9 mouse cellular contexts compared by ENCODE assay signal in the genomic region with DNA sequence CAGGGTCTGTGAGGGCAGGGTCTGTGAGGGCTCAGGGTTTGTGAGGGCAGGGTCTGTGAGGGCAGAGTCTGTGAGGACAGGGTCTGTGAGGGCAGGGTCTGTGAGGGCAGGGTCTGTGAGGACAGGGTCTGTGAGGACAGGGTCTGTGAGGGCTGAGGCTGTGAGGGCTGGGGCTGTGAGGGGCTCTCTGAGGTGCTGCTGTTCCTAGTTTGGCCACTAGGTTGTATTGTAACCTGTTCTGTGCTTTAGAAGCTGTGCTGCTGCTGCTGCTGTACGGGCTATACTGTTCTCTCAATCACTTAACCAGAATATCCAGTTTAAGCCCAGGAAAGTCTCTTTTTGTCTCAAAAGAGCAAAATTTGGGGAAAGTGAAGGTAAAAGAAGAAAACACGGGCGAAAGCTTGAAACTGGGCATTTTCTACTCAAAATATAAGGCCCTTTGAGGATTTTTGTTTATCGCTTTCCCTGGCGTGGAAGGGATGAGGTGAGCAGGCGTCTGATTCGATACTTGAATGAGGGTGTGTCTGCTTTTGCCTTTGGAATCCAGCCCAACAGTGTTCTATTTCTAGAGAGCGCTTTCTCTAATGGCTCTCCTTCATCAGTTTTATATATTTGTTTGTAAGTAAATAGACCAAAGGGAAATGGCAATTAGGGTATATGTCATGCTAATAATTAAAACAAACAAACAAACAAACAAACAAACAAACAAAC.
A peak's percentile ranks its signal among the peaks of the same experiment; 100 is the strongest.
DNase-seq lines count a peak whose midpoint lies in the region; ATAC-seq and TF ChIP-seq lines count a peak whose summit lies in the region.
"Had no signal": no experiment of that assay in that cellular context is flagged by ENCODE, and none has a peak within 500 bp of the region (broad histone marks: within the 10 kb centered on the region; RNA-seq: fewer than 3 reads in every experiment).

No protein-coding gene starts in this region.

- no peak overlapping the region for H3K27ac ChIP-seq in gastrocnemius, adult 2 months
- no peak overlapping the region for H3K27ac ChIP-seq in forebrain, embryonic 12.5 days
- H3K27ac ChIP-seq in midbrain, embryonic 11.5 days (ENCODE audit: low read depth, low read length) = peak overlapping the region; percentile 40; the same call in 1 of the 2 replicates
- H3K27ac ChIP-seq: liver, embryonic 13.5 days had no signal

- H3K4me1 ChIP-seq in forebrain, embryonic 12.5 days = peaks cover 10% of the 10 kb centered on the region; the same call in 1 of the 2 replicates
- peaks cover 3% of the 10 kb centered on the region; the same call in 1 of the 2 replicates for H3K4me1 ChIP-seq in midbrain, embryonic 11.5 days (ENCODE audit: control insufficient read depth, insufficient read depth, low read length)
- H3K4me1 ChIP-seq: liver, embryonic 13.5 days had no signal

- DNase-seq in gastrocnemius, adult 2 months = no peak
- DNase-seq in gastrocnemius, adult 8-10 months (ENCODE audit: low spot score in 2 of 2) = no peak
- DNase-seq in WW6 (ENCODE audit: low read depth, low spot score) = peak; percentile 65
- peak; percentile 34 for DNase-seq in induced T-regulatory cell, adult 2 months (ENCODE audit: low read depth)
- DNase-seq in midbrain, embryonic 11.5 days (ENCODE audit: low spot score, missing footprints) = peak; percentile 97
- DNase-seq in thymus, postnatal 36 days = peak; percentile 51 to 57
- DNase-seq in gastrocnemius, postnatal 25 days = no peak
- DNase-seq: liver, embryonic 13.5 days had no signal

- H3K4me2 ChIP-seq in forebrain, embryonic 12.5 days = peak overlapping the region; percentile 31; the same call in 1 of the 2 replicates
- peak overlapping the region; percentile 19; the same call in 1 of the 2 replicates for H3K4me2 ChIP-seq in midbrain, embryonic 11.5 days
- H3K4me2 ChIP-seq: liver, embryonic 13.5 days had no signal

- intact Hi-C loops in gastrocnemius, adult 2 months (cut with DNase I) = loop anchor here (10.0 kb wide), 1 partner anchor 211 kb away; no protein-coding TSS in a partner anchor

- 34% methylated on average over 8 of the region's 8 CpGs for WGBS in forebrain, embryonic 12.5 days
- WGBS in midbrain, embryonic 11.5 days = 43% methylated on average over 8 of the region's 8 CpGs

- H3K9ac ChIP-seq in forebrain, embryonic 12.5 days = no peak overlapping the region
- no peak overlapping the region for H3K9ac ChIP-seq in midbrain, embryonic 11.5 days (ENCODE audit: low read length)
- H3K9ac ChIP-seq: liver, embryonic 13.5 days had no signal

- peak overlapping the region; percentile 53 for H3K4me3 ChIP-seq in gastrocnemius, adult 2 months
- no peak overlapping the region for H3K4me3 ChIP-seq in forebrain, embryonic 12.5 days (replicated peaks)
- H3K4me3 ChIP-seq in midbrain, embryonic 11.5 days (ENCODE audit: low read depth, low read length) = no peak overlapping the region
- H3K4me3 ChIP-seq: liver, embryonic 13.5 days had no signal

- no peaks in the 10 kb centered on the region for H3K27me3 ChIP-seq in forebrain, embryonic 12.5 days
- H3K27me3 ChIP-seq in midbrain, embryonic 11.5 days (ENCODE audit: control insufficient read depth, insufficient read depth, low read length) = no peaks in the 10 kb centered on the region
- H3K27me3 ChIP-seq: liver, embryonic 13.5 days had no signal

- H3K9me3 ChIP-seq in forebrain, embryonic 12.5 days = no peaks in the 10 kb centered on the region
- H3K9me3 ChIP-seq in midbrain, embryonic 11.5 days (ENCODE audit: control insufficient read depth, low read length) = no peaks in the 10 kb centered on the region
- H3K9me3 ChIP-seq: liver, embryonic 13.5 days had no signal

- TF ChIP-seq CTCF in gastrocnemius, adult 2 months (IDR thresholded peaks at IDR 0.05) = peak; percentile 54

- ATAC-seq in forebrain, embryonic 12.5 days (ENCODE audit: low FRiP score) = peak; percentile 83; the same call in 1 of the 2 replicates
- peak; percentile 94 for ATAC-seq in midbrain, embryonic 11.5 days (ENCODE audit: low FRiP score)

- no peaks in the 10 kb centered on the region for H3K36me3 ChIP-seq in forebrain, embryonic 12.5 days (replicated peaks)
- no peaks in the 10 kb centered on the region for H3K36me3 ChIP-seq in midbrain, embryonic 11.5 days (ENCODE audit: control insufficient read depth, insufficient read depth, low read length)
- H3K36me3 ChIP-seq: liver, embryonic 13.5 days had no signal

Comparison
In these comparisons a context has a peak if more than half of its experiments do, and no peak if none do; other contexts are left out.
1. DNase-seq: peak in WW6 (single experiment), induced T-regulatory cell, adult 2 months (single experiment), midbrain, embryonic 11.5 days (single experiment) and thymus, postnatal 36 days (2 of 2); none in gastrocnemius, adult 2 months (single experiment), gastrocnemius, adult 8-10 months (0 of 2) and gastrocnemius, postnatal 25 days (single experiment).